Mouse (Mus musculus): Measurements from ENCODE around the gene Nfam1. TPM values are rescaled to one million over a fixed set of nuclear protein-coding genes. Genes with fewer than 3 reads are reported as not detected.

Gene Nfam1
- polyA plus RNA-seq, 1 experiment from 2014 or later: 2.9 TPM

- Histone ChIP-seq H3K4me3 (replicated peaks; ENCODE audit: low read depth, low read length) (0 out of 2 replicates have a peak overlapping the region, but pooled peaks have one; percentile 12), H3K9me3 (ENCODE audit: control insufficient read depth, low read length) (no peaks in the 10 kb centered on the region), H3K4me2 (ENCODE audit: low read length) (peak overlapping the region; percentile 32), H3K27me3 (ENCODE audit: control insufficient read depth, insufficient read depth, low read length) (no peaks in the 10 kb centered on the region), H3K4me1 (ENCODE audit: control insufficient read depth, insufficient read depth, low read length) (peaks cover 53% of the 10 kb centered on the region), H3K9ac (replicated peaks; ENCODE audit: low read length) (0 out of 2 replicates have a peak overlapping the region, but pooled peaks have one; percentile 1), H3K27ac (replicated peaks; ENCODE audit: low read depth, low read length) (peak overlapping the region; percentile 68; the same call in 1 of the 2 replicates), H3K36me3 (ENCODE audit: control insufficient read depth, insufficient read depth, low read length) (no peaks in the 10 kb centered on the region)
- WGBS: 3% methylated on average over 17 of the region's 17 CpGs
- peak; percentile 85 for DNase-seq
- peak; percentile 44; the same call in 1 of the 2 replicates for ATAC-seq (ENCODE audit: low FRiP score, low TSS enrichment)
Measured at GRCm38 (mm10) chr15:83034275-83034977, 1.3 kb upstream of the Nfam1 start.

GRCm38 (mm10) chr15:83030884-83031283 lies 2.2 kb downstream of the Nfam1 start:
- ATAC-seq (ENCODE audit: low FRiP score, low TSS enrichment): no peak
- Histone ChIP-seq H3K4me2 (ENCODE audit: low read length) (no peak overlapping the region), H3K9ac (replicated peaks; ENCODE audit: low read length) (no peak overlapping the region), H3K4me1 (ENCODE audit: control insufficient read depth, insufficient read depth, low read length) (peaks cover 51% of the 10 kb centered on the region), H3K9me3 (ENCODE audit: control insufficient read depth, low read length) (no peaks in the 10 kb centered on the region), H3K4me3 (replicated peaks; ENCODE audit: low read depth, low read length) (no peak overlapping the region), H3K27me3 (ENCODE audit: control insufficient read depth, insufficient read depth, low read length) (no peaks in the 10 kb centered on the region; the same call in 1 of the 2 replicates), H3K27ac (replicated peaks; ENCODE audit: low read depth, low read length) (no peak overlapping the region), H3K36me3 (ENCODE audit: control insufficient read depth, insufficient read depth, low read length) (no peaks in the 10 kb centered on the region)
- DNase-seq: no peak
- WGBS: 67% methylated on average over 4 of the region's 4 CpGs

- no peaks in the 10 kb centered on the region for H3K36me3 ChIP-seq (ENCODE audit: control insufficient read depth, insufficient read depth, low read length)
- DNase-seq: peak; percentile 61
- 22% methylated on average over 11 of the region's 11 CpGs for WGBS
- H3K4me1 ChIP-seq (ENCODE audit: control insufficient read depth, insufficient read depth, low read length): peaks cover 57% of the 10 kb centered on the region
- peak; percentile 21; the same call in 1 of the 2 replicates for ATAC-seq (ENCODE audit: low FRiP score, low TSS enrichment)
- H3K27me3 ChIP-seq (ENCODE audit: control insufficient read depth, insufficient read depth, low read length): no peaks in the 10 kb centered on the region; the same call in 1 of the 2 replicates
- H3K4me2 ChIP-seq (ENCODE audit: low read length): no peak overlapping the region
- H3K9ac ChIP-seq (replicated peaks; ENCODE audit: low read length): no peak overlapping the region
- H3K27ac ChIP-seq (replicated peaks; ENCODE audit: low read depth, low read length): peak overlapping the region; percentile 71
- H3K4me3 ChIP-seq (replicated peaks; ENCODE audit: low read depth, low read length): no peak overlapping the region
- no peaks in the 10 kb centered on the region for H3K9me3 ChIP-seq (ENCODE audit: control insufficient read depth, low read length)
Measured at GRCm38 (mm10) chr15:83029725-83030718, 3.1 kb downstream of the Nfam1 start.

GRCm38 (mm10) chr15:83026129-83026528 lies 7.0 kb downstream of the Nfam1 start:
- no peak overlapping the region for H3K4me2 ChIP-seq (ENCODE audit: low read length)
- H3K9me3 ChIP-seq (ENCODE audit: control insufficient read depth, low read length): no peaks in the 10 kb centered on the region
- no peak for DNase-seq
- ATAC-seq (ENCODE audit: low FRiP score, low TSS enrichment): no peak
- H3K27me3 ChIP-seq (ENCODE audit: control insufficient read depth, insufficient read depth, low read length): no peaks in the 10 kb centered on the region; the same call in 1 of the 2 replicates
- no peak overlapping the region for H3K27ac ChIP-seq (replicated peaks; ENCODE audit: low read depth, low read length)
- no peaks in the 10 kb centered on the region for H3K36me3 ChIP-seq (ENCODE audit: control insufficient read depth, insufficient read depth, low read length)
- H3K4me1 ChIP-seq (ENCODE audit: control insufficient read depth, insufficient read depth, low read length): peaks cover 36% of the 10 kb centered on the region
- H3K4me3 ChIP-seq (replicated peaks; ENCODE audit: low read depth, low read length): no peak overlapping the region
- WGBS: 41% methylated on average over 8 of the region's 8 CpGs
- no peak overlapping the region for H3K9ac ChIP-seq (replicated peaks; ENCODE audit: low read length)

GRCm38 (mm10) chr15:83025041-83025760 lies 7.9 kb downstream of the Nfam1 start:
- Histone ChIP-seq H3K4me2 (ENCODE audit: low read length) (no peak overlapping the region), H3K9ac (replicated peaks; ENCODE audit: low read length) (no peak overlapping the region)
- 19% methylated on average over 25 of the region's 25 CpGs for WGBS

GRCm38 (mm10) chr15:83022947-83023346 lies 10.2 kb downstream of the Nfam1 start:
- Histone ChIP-seq H3K4me1 (ENCODE audit: control insufficient read depth, insufficient read depth, low read length) (peaks cover 23% of the 10 kb centered on the region), H3K36me3 (ENCODE audit: control insufficient read depth, insufficient read depth, low read length) (no peaks in the 10 kb centered on the region), H3K4me2 (ENCODE audit: low read length) (no peak overlapping the region), H3K9me3 (ENCODE audit: control insufficient read depth, low read length) (no peaks in the 10 kb centered on the region), H3K27ac (replicated peaks; ENCODE audit: low read depth, low read length) (no peak overlapping the region), H3K4me3 (replicated peaks; ENCODE audit: low read depth, low read length) (no peak overlapping the region), H3K27me3 (ENCODE audit: control insufficient read depth, insufficient read depth, low read length) (no peaks in the 10 kb centered on the region; the same call in 1 of the 2 replicates), H3K9ac (replicated peaks; ENCODE audit: low read length) (no peak overlapping the region)
- 31% methylated on average over 8 of the region's 8 CpGs for WGBS
- ATAC-seq (ENCODE audit: low FRiP score, low TSS enrichment): no peak
- DNase-seq: peak; percentile 64

More at GRCm38 (mm10) chr15:83025041-83025760, 7.9 kb downstream of the Nfam1 start:
- Histone ChIP-seq H3K4me1 (ENCODE audit: control insufficient read depth, insufficient read depth, low read length) (peaks cover 30% of the 10 kb centered on the region), H3K27me3 (ENCODE audit: control insufficient read depth, insufficient read depth, low read length) (no peaks in the 10 kb centered on the region; the same call in 1 of the 2 replicates), H3K27ac (replicated peaks; ENCODE audit: low read depth, low read length) (no peak overlapping the region), H3K36me3 (ENCODE audit: control insufficient read depth, insufficient read depth, low read length) (no peaks in the 10 kb centered on the region), H3K9me3 (ENCODE audit: control insufficient read depth, low read length) (no peaks in the 10 kb centered on the region), H3K4me3 (replicated peaks; ENCODE audit: low read depth, low read length) (no peak overlapping the region)
- ATAC-seq (ENCODE audit: low FRiP score, low TSS enrichment) (no peak), DNase-seq (no peak)

GRCm38 (mm10) chr15:83010990-83011664 lies 22.0 kb downstream of the Nfam1 start:
- peaks cover 3% of the 10 kb centered on the region; the same call in 1 of the 2 replicates for H3K27me3 ChIP-seq (ENCODE audit: control insufficient read depth, insufficient read depth, low read length)
- peak; percentile 77 for ATAC-seq (ENCODE audit: low FRiP score, low TSS enrichment)
- H3K9ac ChIP-seq (replicated peaks; ENCODE audit: low read length): no peak overlapping the region; the same call in 1 of the 2 replicates
- H3K27ac ChIP-seq (replicated peaks; ENCODE audit: low read depth, low read length): 0 out of 2 replicates have a peak overlapping the region, but pooled peaks have one; percentile 6
- peak overlapping the region; percentile 4; the same call in 1 of the 2 replicates for H3K4me2 ChIP-seq (ENCODE audit: low read length)
- H3K9me3 ChIP-seq (ENCODE audit: control insufficient read depth, low read length): no peaks in the 10 kb centered on the region
- peak; percentile 93 for DNase-seq
- WGBS: 4% methylated on average over 15 of the region's 15 CpGs
- H3K36me3 ChIP-seq (ENCODE audit: control insufficient read depth, insufficient read depth, low read length): no peaks in the 10 kb centered on the region
- no peak overlapping the region for H3K4me3 ChIP-seq (replicated peaks; ENCODE audit: low read depth, low read length)
- H3K4me1 ChIP-seq (ENCODE audit: control insufficient read depth, insufficient read depth, low read length): peaks cover 22% of the 10 kb centered on the region

All from midbrain, embryonic 14.5 days (tissue).